Mouse (Mus musculus) ES-E14 (cell line): ENCODE measurements around the gene Atl1.

Experiments used
- CHD2 ChIP-seq: IDR thresholded peaks from 2 replicates; pipeline ENCODE4 v1.6.1; 2014; ENCODE audit warnings: mild to moderate bottlenecking, low read depth, low read length, inconsistent platforms
- HCFC1 ChIP-seq: IDR thresholded peaks from 2 replicates; pipeline ENCODE4 v1.6.1; 2012; ENCODE audit warnings: low read length, inconsistent platforms, borderline replicate concordance; ENCODE audit not compliant: insufficient read depth
- MAFK ChIP-seq: IDR thresholded peaks from 2 replicates; pipeline ENCODE4 v1.6.1; 2014; ENCODE audit warnings: mild to moderate bottlenecking, low read depth, low read length, inconsistent platforms; ENCODE audit not compliant: insufficient read depth
- ZC3H11A ChIP-seq: IDR thresholded peaks from 2 replicates; pipeline ENCODE4 v1.6.1; 2012; ENCODE audit warnings: low read depth, mild to moderate bottlenecking, inconsistent platforms, low read length, borderline replicate concordance
- ZNF384 ChIP-seq: IDR thresholded peaks from 2 replicates; pipeline ENCODE4 v1.6.1; 2012; ENCODE audit warnings: low read depth, low read length, inconsistent platforms

- no peak for TF ChIP-seq CHD2
- no peak for TF ChIP-seq HCFC1
- no peak for TF ChIP-seq ZC3H11A
- TF ChIP-seq ZNF384 = no peak
- no peak for TF ChIP-seq MAFK
Measured at GRCm38 (mm10) chr12:69965644-69966043, 73.2 kb downstream of the Atl1 start.
